Mouse (Mus musculus): Measurements from ENCODE around the gene Zbtb21.
"Not testable (repeated sequence)": the region's sequence is repeated elsewhere in the genome, so short reads cannot be mapped to it uniquely, and the experiment has no call there.

Gene Zbtb21

GRCm38 (mm10) chr16:97962151-97962948 lies at the start of gene Zbtb21, which contains the start of gene C2cd2:
Gene Zbtb21, minus strand, starts transcription at chr16:97962622.
Gene C2cd2, minus strand, starts transcription at chr16:97962598.
- peak; percentile 96 for DNase-seq (ENCODE audit: low read depth, low spot score)

GRCm38 (mm10) chr16:97997383-97997731 lies 34.9 kb upstream of the Zbtb21 start:
- DNase-seq (ENCODE audit: low read depth, low spot score): not testable (repeated sequence)

GRCm38 (mm10) chr16:97996616-97997382 lies 34.4 kb upstream of the Zbtb21 start, which contains the start of gene B230307C23Rik:
Gene B230307C23Rik, plus strand, starts transcription at chr16:97997315.
- DNase-seq (ENCODE audit: low read depth, low spot score): peak; percentile 95

DNA sequence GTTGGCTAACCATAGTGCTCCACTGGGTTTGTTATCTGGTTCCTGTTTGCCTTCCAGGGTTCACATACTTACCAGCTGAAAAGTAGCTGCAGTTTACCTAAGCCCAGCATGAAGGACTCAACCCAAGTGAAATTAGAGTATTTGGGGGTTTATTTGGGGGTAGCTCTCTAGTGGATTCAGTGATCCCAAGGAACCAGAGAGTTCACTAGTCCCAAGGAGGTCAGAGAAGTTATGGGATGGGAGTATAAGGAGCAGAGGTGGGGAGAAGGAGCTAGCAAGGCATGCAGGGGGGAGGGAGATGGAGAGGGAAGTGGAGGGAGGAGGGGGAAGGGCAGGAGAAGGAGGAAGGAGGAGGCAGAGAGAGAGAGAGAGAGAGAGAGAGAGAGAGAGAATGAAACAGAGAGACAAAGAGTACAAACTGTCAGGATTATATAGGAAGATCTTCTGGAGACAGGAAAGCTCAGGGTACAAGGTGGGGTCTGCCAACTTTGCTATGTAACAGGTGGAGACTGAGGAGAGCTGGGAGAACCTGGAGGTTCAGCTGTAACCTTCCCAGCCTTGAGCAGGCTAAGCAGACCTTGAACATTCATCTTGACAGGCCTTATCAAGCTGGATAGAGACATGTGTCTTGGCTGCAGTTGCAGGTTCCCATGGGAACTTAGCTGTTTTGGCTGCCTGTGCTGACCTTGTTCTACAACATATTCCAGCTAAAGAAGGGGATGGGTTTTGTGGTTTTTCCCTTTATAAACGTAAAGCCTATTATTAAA lies 33.6 kb upstream of the Zbtb21 start:
- no peak for DNase-seq (ENCODE audit: low read depth, low spot score)

GRCm38 (mm10) chr16:97992477-97992876 lies 30.1 kb upstream of the Zbtb21 start:
- DNase-seq (ENCODE audit: low read depth, low spot score): not testable (repeated sequence)

- no peak for DNase-seq (ENCODE audit: low read depth, low spot score)
Observed at GRCm38 (mm10) chr16:97991517-97991916, 29.1 kb upstream of the Zbtb21 start.

GRCm38 (mm10) chr16:97984589-97984988 lies 22.2 kb upstream of the Zbtb21 start:
- DNase-seq (ENCODE audit: low read depth, low spot score): no peak

- DNase-seq (ENCODE audit: low read depth, low spot score): no peak
Observed at GRCm38 (mm10) chr16:97981362-97981761, 18.9 kb upstream of the Zbtb21 start.

- DNase-seq (ENCODE audit: low read depth, low spot score): no peak
Observed at GRCm38 (mm10) chr16:97977722-97978121, 15.3 kb upstream of the Zbtb21 start.

- DNase-seq (ENCODE audit: low read depth, low spot score): no peak
Observed at GRCm38 (mm10) chr16:97977277-97977676, 14.9 kb upstream of the Zbtb21 start.

DNA sequence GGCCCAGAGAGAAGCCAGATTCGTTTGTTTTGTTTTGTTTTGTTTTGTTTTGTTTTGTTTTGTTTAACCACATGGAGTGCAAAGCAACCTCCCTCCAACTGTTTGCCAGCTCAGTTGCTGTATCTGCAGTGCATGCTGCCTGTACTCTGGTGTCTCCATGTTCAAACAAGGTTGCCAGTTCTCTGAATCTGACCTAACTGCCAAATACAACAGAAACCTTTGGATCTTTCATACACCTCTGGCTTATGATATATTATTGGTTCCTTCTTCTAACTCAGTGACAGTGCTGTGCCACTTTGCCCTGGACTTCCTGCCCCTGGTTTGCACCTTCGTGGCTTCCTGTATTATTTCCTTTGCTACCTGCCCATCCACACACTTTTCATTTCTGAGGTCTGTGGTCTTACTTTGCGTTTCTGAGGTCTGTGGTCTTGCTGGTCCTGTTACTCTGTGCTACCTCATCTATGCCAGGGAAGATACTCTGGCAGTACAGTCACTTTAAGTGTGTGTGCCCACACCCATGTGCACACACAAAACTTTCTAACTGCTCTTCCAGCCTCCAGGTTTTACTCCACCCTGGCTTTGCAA lies 1.6 kb upstream of the Zbtb21 start:
- DNase-seq (ENCODE audit: low read depth, low spot score): no peak

DNA sequence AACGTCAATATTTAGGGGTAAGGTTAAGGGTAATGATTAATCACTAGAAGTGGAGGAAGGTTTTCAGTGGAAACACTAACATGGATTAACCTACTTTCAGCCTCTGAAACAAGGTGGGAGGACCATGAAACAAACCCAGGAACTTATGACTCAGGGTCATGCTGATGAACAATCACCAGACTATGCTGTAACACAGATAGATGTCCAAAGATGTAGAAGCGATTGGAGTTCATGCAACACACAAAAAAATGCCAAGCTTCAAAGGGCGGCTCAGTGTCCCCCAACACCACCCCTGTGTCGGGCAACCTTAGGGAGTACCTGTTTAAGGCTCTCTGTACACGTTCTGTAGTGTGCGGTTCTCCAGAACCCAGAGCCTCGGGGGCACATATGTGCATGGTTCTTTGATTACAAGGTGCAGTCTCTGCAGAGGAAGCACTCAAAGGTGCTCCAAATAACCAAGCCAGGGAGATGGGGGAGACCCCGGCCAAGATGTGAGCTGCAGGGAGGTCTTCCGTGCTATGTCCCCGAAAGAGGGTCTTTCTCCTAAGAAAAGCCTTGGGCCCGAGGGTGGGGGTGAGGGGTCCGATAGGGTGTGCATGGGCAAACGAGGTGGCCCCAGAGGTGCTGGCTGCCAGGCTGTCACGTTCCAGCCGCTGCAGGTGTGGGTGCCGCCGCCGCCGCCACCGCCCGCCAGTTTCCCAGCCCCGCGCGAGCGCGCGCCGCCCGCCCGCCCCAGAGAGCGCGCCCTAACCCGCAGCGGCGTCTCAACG lies 856 bp downstream of the Zbtb21 start:
- no peak for DNase-seq (ENCODE audit: low read depth, low spot score)

GRCm38 (mm10) chr16:97960348-97960747 lies 2.1 kb downstream of the Zbtb21 start:
- no peak for DNase-seq (ENCODE audit: low read depth, low spot score)

- DNase-seq (ENCODE audit: low read depth, low spot score): no peak
Observed at GRCm38 (mm10) chr16:97958401-97958973, 3.9 kb downstream of the Zbtb21 start.

GRCm38 (mm10) chr16:97957626-97958025 lies 4.8 kb downstream of the Zbtb21 start:
- DNase-seq (ENCODE audit: low read depth, low spot score): no peak

DNA sequence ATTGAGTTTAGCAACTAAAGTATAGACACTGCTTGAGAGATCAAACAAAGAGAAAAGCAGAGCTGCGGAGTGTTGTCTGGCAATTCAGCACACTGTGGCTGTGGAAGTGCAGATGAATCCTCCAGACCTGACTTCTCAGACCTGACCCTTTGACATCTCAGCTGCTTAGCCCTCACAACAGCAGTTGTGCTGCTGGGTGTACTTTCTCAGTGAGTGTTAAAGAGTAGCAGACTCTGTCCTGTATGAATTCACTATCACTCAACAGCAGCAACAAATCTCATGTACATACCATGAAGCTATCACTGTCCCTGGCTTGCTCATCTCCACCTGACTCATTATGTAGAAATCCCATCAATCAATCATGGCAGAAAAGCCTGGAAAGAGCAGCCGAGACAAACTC lies 6.4 kb downstream of the Zbtb21 start:
- DNase-seq (ENCODE audit: low read depth, low spot score): no peak

- DNase-seq (ENCODE audit: low read depth, low spot score): no peak
Observed at GRCm38 (mm10) chr16:97953300-97953699, 9.1 kb downstream of the Zbtb21 start.

DNA sequence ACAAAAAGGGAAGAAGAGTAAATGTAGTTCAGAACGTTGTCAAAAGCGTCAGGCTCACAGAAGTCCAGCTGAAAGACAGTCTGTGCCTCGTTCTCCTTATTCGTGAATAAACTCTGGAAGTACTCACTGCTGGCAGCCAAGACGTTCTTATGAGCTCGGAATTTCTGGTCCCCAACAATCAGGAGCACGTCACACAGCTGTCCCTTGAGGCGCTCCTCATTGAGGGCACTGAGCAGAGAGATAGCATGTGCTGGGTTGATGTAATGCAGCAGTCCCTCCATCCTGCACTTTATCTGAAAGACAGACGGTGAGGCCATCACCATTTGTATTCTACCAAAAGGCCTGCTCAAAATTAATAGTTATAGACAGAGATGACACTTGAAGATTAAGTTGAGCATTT lies 9.6 kb downstream of the Zbtb21 start:
- no peak for DNase-seq (ENCODE audit: low read depth, low spot score)

DNA sequence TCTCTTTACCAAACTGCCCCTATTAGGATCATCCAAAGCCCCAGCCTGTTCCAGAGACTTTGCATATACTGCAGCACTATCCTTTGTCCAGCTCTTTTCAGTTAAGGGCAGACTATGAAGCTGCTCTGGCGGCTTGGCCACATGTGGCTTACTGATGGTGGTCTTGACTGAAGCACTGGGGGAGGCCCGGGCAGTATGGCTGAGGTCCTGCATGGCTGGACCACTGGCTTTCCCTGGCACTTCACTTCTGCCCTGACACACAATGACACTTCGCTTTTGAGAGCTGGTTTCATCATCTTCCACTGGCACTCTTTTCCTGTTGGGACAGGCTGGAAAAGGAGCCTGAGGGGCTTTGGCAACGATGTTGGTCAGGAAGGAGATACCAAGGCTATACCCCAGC lies 10.1 kb downstream of the Zbtb21 start:
- no peak for DNase-seq (ENCODE audit: low read depth, low spot score)

- peak; percentile 13 for DNase-seq (ENCODE audit: low read depth, low spot score)
Observed at GRCm38 (mm10) chr16:97950061-97950460, 12.4 kb downstream of the Zbtb21 start.

DNA sequence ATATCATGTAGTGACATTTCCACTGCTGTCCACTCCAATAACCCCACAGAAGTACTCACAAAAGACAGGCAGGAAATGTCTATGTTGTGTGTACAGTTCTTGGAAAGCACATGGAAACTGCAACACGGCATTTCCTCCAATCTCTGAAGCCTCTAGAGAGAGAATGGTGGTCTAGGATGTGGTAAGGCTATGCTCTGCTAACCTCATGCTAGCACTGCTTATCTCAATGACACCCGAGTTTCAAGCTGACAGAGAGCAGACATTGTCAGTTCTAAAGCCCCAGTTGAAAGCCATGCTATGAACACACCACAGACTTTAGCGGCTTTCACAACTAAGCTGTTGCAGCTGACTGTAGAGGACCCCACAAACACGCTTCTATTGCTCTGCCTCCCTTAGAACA lies 13.6 kb downstream of the Zbtb21 start:
- DNase-seq (ENCODE audit: low read depth, low spot score): no peak
